Mouse (Mus musculus): ENCODE measurements at regions not wholly inside any gene's neighbourhood (a gene's known extent, or its start where the extent isn't known, plus 50 kb on each side); places are given as distances from the start of the nearest gene placed in this dataset.

DNA sequence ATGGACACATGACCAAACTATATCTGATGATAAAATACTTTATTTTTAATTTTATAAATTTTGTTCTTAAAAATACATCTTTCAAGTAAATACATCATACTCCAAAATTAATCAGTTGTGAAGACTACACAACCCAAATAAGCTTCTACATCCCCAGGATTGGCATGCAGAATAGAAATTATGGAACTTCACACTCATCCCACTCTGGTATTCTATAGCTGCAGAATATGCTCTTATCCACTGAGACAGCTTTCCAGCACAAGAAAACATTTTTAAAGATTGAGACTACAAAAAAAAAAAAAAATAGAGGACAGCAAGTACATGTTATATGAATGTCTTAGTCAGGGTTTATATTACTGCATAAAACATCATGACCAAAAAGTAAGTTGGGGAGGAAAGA is 94.4 kb downstream of the Gm11232 start:
- DNase-seq (ENCODE audit: low spot score in 2 of 2), result no peak

GRCm38 (mm10) chr4:71640521-71640920 is 117.2 kb downstream of the Gm11232 start:
- no peak for DNase-seq (ENCODE audit: low spot score in 2 of 2)

DNA sequence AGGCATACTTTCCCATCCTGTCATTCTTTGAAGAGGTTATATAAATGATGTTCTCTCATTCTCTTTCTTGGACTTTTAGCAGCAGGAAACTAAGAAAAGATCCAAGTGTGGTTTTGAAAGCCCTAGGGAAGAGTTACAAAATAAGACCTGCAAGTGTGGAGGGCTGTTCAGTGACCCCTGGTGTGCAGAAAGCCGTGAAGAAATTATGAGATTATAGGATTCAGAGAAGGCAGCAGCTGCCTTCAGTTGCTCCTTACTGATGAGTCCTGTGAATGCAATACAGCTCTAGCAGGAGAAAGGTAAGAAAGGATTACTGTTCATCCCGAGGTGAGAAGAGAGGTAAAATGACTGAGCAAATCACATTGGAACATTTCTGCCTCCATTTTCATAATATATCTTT is 130.7 kb downstream of the Gm11232 start:
- DNase-seq (ENCODE audit: low spot score in 2 of 2), result no peak

DNA sequence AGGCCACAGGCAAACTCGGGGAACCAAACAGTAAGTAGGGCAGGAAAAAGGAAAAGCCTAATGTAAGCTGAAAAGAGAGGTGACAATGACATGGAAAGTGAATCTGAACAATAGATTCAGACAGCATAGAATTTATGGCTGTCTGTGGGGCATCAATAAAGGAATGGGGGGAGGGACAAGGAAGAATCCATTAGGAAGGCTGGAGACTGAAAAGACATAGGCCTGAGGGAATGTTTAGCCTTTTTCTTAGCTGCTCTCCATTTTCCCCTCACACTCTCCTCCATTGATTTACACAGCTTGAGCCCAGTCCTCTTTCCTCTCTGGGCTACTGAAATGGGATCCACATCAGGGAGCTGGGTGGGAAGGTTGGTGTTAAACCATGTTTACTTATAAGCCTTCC is 131.1 kb downstream of the Gm11232 start:
- no peak for DNase-seq (ENCODE audit: low spot score in 2 of 2)

- DNase-seq (ENCODE audit: low spot score in 2 of 2), result no peak
Measured at GRCm38 (mm10) chr4:71624771-71625170, 133.0 kb downstream of the Gm11232 start.

DNA sequence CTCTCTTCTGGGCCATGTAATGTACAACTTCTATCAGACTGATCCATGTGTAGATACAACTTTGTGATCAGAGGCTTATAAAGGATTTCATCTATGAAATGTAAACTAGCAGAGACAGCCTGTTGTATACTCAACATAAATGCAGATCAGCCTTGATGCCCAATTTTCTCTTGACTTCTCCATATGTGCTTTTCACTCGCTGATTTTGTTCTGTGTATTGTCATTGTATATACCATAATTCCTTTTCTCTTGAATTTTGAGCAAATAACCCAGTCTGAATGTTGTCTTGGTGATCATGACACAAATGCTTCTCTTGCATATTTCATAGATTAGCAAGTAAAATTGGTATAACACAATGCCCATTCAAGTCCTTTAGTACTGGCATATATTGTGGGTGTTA is 144.0 kb downstream of the Gm11232 start:
- no peak for DNase-seq (ENCODE audit: low spot score in 2 of 2)

GRCm38 (mm10) chr4:71585880-71586279 is 171.9 kb downstream of the Gm11232 start:
- DNase-seq (ENCODE audit: low spot score in 2 of 2), result no peak

GRCm38 (mm10) chr4:71560656-71561055 is 197.1 kb downstream of the Gm11232 start:
- no peak for DNase-seq (ENCODE audit: low spot score in 2 of 2)

DNA sequence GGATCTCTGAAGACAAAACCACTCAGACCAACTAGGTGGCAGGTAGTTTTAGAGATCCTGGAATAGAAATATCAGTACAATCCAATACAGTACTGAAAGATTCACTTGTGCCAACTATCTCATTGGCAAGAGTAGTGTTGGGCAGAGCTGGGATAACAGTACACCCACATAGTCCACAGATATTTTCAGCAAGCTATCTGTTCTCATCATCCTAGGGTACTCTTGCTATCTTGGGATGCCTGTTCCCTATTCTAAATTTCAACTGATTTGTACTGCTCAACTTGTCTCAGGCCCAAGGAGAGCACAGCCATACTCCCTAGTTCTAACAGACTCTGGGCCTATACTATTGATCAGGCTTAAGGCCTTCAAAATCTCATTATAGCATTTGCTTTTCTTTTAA is 218.6 kb downstream of the Gm11232 start:
- no peak for DNase-seq (ENCODE audit: low spot score in 2 of 2)

- DNase-seq (ENCODE audit: low spot score in 2 of 2), result no peak
Measured at GRCm38 (mm10) chr4:71537971-71538370, 219.8 kb downstream of the Gm11232 start.

GRCm38 (mm10) chr4:71524255-71524970 is 233.4 kb downstream of the Gm11232 start:
- DNase-seq (ENCODE audit: low spot score in 2 of 2), result no peak

DNA sequence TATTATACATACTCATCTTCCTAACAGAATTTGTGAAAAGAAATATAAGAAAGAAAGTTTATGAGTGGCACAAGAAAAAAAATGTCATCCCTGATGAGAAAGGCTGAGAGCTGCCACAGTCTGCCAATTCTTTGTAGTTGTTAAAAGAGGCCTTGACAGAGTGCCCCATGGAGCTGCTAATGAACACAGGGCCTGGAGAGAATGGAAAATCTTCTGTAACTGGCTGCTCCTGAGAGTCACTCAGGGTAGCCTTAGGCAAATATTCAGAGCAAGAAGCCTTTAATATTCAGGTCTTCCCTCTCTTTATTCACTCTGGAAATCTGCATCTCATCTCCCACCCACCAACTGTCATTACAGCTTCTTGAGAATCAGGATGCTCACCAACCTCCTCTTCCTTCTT is 237.0 kb downstream of the Gm11232 start:
- no peak for DNase-seq (ENCODE audit: low spot score in 2 of 2)

- no peak for DNase-seq (ENCODE audit: low spot score in 2 of 2)
Measured at GRCm38 (mm10) chr4:71517921-71518404, 239.8 kb downstream of the Gm11232 start.

- DNase-seq (ENCODE audit: low spot score in 2 of 2), result no peak
Measured at GRCm38 (mm10) chr4:71506911-71507310, 250.9 kb downstream of the Gm11232 start.

GRCm38 (mm10) chr4:71489788-71490187 is 268.0 kb downstream of the Gm11232 start:
- no peak for DNase-seq (ENCODE audit: low spot score in 2 of 2)

GRCm38 (mm10) chr4:71488663-71489161 is 269.1 kb downstream of the Gm11232 start:
- peak; percentile 23 to 46 for DNase-seq (ENCODE audit: low spot score in 2 of 2)

DNA sequence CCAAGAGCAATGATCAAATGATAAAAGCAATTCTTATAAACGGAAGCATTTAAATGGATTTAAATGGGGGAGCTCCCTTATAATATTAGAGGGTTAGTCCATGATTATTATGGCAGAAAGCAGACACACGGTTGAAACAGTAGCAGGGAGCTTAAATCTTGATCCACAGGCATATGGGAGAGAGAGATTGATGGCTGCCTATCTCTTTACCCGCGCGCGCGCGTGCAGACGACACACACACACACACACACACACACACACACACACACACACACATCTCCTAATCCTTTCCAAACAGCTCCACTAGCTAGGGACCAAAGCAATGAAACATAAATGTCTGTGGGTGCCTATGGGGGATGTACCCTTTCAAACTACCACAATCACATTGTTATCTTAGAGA is 269.7 kb downstream of the Gm11232 start:
- no peak for DNase-seq (ENCODE audit: low spot score in 2 of 2)

GRCm38 (mm10) chr4:71480960-71481359 is 276.8 kb downstream of the Gm11232 start:
- no peak for DNase-seq (ENCODE audit: low spot score in 2 of 2)

DNA sequence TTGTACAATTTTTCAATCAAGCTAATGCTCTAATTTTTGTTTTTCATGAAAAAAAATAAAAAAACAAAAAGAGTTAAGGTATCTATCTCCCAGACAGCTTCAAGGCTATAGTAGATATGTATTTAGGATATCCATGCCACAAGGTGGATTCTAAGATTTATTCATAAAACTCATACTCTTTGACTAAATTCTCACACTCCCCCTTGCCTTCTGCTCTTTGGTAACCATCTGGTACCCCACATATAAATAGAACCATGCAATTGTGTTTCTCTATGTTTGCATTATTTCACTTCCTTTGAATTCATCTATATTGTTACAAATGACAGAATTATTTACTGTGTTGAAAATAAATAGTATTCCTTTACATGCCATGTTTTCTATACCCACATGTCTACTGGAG is 287.2 kb downstream of the Gm11232 start:
- DNase-seq (ENCODE audit: low spot score in 2 of 2), result no peak

DNA sequence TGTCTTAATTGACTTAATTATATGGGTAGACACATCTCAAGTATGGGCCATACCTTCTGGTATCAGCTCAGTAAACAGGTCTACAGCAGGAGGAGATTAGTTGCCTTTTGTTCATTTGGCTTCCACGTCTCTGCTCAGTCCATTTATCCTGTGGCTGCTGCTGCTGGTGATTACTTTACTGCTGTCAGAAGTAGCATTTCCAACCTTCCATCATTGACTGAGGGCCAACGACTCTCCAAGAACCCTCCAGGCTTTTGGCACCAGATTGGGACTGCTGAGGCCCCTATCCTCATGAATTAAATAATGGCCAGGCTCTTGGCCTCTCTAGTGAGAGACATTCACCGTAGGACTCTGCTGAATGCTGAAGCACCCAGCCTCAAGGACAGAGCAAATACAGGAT is 303.0 kb downstream of the Gm11232 start:
- no peak for DNase-seq (ENCODE audit: low spot score in 2 of 2)

DNA sequence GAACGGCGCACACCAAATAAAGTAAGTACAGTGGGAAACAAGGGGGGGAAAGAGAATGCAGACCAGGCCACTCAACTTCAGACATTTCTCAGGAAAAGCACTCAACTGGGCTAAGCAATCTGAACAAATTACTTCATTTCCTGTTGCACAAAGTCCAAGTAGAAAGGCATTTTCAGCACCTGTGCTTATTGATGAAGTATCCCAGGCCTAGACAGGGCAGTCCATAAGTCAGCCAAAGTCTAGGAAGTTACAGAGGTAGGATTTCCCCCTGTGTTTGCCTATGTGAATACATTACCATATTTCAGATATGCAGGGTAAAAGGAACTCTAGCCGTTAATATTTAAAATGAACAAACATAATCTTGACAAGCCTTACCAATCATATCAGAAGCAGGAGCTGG is 304.3 kb downstream of the Gm11232 start:
- no peak for DNase-seq (ENCODE audit: low spot score in 2 of 2)

- no peak for DNase-seq (ENCODE audit: low spot score in 2 of 2)
Measured at GRCm38 (mm10) chr4:71446461-71446860, 311.3 kb downstream of the Gm11232 start.

DNA sequence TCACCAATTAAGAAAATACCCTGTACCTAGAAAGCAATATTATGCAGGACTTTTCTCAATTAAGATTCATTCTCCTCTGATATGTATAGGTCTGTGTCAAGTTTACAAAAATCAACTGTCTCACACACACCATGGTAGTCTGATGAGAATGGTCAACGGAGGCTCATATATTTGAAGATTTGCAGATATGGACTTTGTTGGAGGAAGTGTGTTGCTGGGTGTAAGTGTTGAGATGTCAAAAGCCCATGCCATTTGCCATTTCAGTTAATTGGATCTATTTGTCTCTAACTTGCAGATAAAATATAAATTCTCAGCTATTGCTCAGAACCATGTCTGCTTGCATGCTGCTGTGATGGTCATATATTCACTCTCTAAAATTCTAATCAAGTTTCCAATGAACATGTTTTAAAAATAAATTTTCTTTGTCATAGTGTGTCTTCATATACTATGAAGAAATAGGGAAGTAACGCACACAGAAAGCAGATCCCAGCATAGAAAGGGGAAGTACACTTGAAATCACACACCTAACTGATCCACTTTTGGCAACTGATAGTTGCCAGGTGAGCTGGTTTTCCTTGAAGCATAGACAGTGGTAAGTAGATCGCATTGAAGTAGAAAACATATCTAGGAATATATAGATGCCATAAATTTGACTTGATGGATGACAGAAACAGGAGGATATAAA is 326.4 kb downstream of the Gm11232 start:
- no peak for DNase-seq (ENCODE audit: low spot score in 2 of 2)

Measured in urinary bladder, postnatal 4 days (tissue).